In the genomic region with DNA sequence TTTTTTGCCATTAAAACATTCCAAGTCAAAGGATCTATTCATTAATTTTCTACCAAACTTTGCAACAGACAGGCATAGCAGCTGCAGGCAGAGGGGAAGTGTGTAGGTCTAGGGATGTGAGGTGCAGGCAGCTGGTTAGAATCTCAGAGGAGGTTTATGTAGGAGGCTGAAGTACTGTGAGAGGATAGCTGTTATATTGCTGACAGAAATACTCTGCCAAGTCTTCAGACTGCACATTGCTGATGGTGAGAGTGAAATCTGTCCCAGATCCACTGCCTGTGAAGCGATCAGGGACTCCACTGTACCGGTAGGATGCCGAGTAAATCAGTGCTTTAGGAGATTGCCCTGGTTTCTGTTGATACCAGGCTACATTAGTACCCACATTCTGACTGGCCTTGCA, we compare ENCODE assay signal across 7 mouse cellular contexts.
DNase-seq lines count a peak whose midpoint lies in the region.
"Not testable (repeated sequence)": the region's sequence is repeated elsewhere in the genome, so short reads cannot be mapped to it uniquely, and the experiment has no call there.

No protein-coding gene starts in this region.

- DNase-seq in brain, adult 2 months (ENCODE audit: low read depth, low spot score): peak; percentile 84
- DNase-seq in frontal cortex, postnatal 36 days (ENCODE audit: low spot score in 2 of 2): peak; percentile 17 to 40
- peak; percentile 18 to 25 for DNase-seq in left cerebral cortex, adult 18-20 months (ENCODE audit: low spot score in 2 of 2)
- peak; percentile 33 to 37 for DNase-seq in left cerebral cortex, adult 9 months (ENCODE audit: low spot score in 2 of 2)
- peak; percentile 10 to 23 for DNase-seq in left cerebral cortex, postnatal 36 days (ENCODE audit: low spot score in 2 of 2)
- peak; percentile 23 to 27 for DNase-seq in right cerebral cortex, adult 2 months (ENCODE audit: low spot score in 2 of 2)
- peak; percentile 69 for DNase-seq in telencephalon, adult 2 months (ENCODE audit: low read depth, low spot score)

- intact Hi-C loops in left cerebral cortex, postnatal 36 days (cut with DNase I): not testable (repeated sequence)

Comparison
In these comparisons a context has a peak if more than half of its experiments do, and no peak if none do; other contexts are left out.
1. Peak in every context shown above with its lines: DNase-seq.
2. DNase-seq: peak in every context shown above with its lines; median percentile 84 in brain, adult 2 months; 69 in telencephalon, adult 2 months; 35 in left cerebral cortex, adult 9 months; 28 in frontal cortex, postnatal 36 days; 25 in right cerebral cortex, adult 2 months; 22 in left cerebral cortex, adult 18-20 months; 16 in left cerebral cortex, postnatal 36 days.